Mouse (Mus musculus): Measurements from ENCODE around the gene Ces1g.

Ces1g gene

DNA sequence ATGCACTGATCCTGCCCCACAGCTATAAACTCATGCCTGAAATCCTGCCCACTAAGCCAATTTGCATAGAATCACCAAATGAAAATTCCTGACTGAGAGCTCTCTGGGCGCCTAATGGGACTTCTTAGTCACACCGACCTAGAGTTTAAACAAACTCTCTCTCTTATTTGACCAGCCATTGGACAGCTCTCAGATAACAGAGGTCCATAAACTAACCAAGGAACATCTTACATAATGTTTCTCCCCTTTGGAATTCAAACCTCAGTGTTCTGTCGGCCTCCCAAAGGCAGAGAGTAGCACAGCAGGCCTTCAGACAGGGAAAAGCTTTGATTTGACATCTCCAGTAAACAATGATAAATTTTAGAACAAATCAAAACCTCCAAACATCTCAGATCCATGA, at the start of gene Ces1g:
Ces1g (minus strand) TSS at position 102 of the 400 bp plus-strand sequence.
- no peak for DNase-seq (ENCODE audit: low spot score)

DNA sequence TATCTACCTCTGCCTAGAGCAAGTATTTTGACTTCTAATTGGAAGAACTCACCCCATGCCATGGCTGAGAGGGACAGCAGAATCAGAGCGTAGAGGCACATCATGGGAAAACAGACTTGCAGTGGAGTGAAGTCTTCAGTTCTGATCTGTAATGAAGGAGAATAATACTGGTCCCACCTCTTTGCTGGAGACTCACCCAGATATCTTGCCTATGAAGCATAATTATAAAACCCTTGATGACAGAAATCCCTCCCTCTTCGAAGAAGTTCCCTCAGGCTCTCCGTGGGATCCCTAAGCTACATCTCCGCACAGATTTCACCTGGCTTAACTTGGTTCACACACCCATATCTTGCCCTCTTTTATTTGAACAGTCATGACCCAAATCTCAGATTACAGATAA, 42.5 kb upstream of the Ces1g start, which contains the start of gene Ces1h:
Ces1h (minus strand) TSS at position 101 of the 400 bp plus-strand sequence.
- DNase-seq (ENCODE audit: low spot score), result no peak

DNA sequence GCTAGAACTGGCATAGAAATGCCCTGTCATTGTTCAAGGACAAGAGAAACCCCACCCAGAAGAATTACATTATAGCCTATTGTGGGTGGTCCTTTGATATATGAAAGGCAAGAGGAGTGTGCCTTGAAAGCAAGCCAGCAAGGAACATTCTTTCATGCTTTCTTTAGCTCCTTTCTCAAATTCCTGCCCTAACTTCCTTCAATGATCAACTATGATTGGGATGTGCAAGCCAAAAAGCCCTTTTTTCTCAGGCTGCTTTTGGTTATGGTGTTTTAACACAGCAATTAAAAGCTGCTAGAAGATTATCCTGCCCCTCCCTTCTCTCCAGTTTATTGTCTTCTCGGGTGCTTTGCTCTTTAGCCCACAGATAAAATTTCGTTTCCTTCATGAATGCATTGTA, 32.4 kb upstream of the Ces1g start:
- DNase-seq (ENCODE audit: low spot score), result no peak

DNA sequence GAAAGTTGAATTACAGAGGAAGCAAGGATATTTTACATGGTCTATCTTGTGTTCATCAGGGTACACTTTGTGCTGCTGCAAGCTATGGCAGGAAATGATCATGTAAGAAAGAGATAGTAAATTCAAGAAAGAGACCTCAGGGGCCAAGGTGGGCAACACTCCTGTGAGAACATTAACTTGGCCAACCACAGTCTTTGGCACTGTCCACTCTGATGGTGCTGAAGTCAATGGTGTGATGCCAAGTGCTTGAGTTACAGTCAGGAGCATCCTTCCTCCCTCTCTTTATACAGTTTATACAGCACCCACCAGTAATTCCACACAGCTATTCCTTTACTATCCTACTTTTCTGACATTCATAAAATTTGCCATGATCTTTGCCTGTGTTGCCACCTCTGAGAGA, 23.0 kb upstream of the Ces1g start:
- no peak for DNase-seq (ENCODE audit: low spot score)

DNA sequence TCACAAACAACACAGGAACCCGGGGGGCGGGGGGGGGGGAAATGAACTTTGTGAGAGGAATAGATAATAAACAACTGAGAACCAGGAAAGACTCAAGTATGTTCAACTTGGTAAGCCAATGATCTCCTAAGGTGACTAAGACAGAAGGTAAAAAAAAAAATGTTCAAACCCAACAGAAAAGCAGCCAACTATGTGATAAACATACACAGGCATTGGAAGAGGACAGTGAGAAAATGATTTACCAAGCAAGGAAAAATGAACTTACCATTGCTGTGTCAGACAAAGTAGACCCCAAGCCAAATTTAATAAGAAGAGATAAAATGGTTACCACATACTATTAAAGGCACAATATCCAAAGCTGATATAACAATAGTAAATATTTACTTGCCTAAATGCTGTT, 2.4 kb upstream of the Ces1g start:
- no peak for DNase-seq (ENCODE audit: low spot score)

DNA sequence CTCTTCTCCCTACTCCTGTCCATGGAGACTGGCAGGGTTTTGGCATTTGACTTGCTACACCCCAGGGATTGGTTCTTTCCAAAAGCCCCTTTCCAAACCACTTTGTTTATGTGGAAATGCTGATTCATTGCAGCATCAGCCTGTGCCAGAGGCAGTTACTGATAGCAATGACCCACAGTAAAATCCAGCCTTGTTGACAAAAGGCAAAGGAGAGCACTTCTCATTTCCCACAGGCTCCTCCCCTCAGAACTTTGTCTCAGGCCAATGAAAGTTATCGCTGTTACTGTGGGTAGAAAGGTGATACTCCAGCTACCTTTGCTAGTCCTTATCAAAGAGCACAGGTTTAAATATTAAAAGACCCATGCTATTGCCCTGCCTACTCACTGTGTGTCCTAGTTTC, 4.4 kb downstream of the Ces1g start:
- DNase-seq (ENCODE audit: low spot score), result no peak

DNA sequence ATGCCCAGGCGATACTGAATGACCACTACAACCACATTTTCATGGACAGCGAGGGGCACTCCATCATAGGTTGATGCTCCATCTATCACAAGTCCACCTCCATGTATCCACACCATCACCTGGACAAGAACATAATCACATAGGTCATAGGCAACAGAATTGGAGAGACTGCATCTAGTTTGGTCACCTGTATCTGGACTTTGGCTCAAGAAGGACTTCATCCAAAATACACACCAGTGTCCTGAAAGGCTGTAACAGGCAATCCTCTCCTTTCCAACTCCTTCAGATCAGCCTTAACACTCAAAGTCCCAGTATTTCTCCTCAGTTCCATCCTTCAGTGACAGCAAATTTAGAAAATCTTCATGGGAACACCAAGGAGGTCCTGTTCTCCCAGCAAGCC, 6.0 kb downstream of the Ces1g start:
- no peak for DNase-seq (ENCODE audit: low spot score)

DNA sequence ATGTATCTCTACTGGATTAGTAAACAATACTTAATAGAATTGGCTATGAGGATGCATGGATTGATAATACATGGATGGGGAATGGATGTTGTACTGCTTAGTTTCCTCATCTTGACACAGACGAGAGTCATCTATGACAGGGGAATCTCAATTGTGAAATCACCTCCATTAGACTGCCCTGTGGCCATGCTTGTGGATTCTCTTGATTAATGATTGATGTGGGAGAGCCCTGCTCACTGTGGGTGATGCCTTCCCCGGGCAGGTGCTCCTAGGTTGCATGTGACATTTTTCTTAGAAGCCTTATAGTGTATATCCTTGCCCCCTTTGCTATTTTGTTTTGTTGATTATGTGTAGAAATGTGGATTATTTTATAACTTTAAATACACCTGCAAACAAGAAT, 12.0 kb downstream of the Ces1g start:
- no peak for DNase-seq (ENCODE audit: low spot score)

DNA sequence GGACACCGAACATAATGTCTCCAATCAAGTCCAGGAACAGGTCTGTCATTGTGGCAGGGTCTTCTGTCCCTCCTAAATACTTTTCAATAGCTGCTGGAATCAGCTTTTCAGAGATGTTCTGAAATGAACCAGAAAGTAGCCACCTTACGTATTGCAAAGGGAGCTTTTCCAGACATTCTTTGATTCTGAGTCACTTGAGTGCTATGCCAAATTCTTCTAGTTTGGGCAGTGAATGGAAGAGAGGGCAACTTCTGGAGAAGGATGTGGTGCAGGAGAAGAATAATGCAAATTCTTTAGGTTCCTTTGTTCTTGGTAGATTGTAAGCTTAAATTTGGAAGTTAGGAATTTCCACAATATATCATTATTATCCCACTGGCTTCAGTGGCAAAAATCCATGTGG, 20.1 kb downstream of the Ces1g start:
- no peak for DNase-seq (ENCODE audit: low spot score)

DNA sequence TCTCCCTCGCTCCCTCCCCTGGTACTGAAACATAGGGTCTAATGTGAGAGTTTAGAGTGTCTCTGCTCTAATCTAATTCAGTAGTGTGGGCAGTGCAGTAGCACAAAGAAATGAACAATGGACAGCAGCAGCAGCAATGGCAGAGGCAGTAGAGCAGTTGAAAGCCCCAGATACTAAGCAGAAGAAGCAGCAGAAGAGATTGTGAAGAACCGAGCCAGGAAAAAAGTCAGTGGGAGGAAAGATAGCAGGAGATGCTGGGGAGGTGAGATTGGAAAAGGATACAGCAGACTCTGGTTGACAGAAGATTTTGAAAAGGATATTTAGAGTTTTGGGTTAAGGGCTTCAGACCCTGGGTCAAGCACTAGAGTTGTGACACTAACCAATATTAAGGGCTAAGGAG, 21.6 kb downstream of the Ces1g start:
- no peak for DNase-seq (ENCODE audit: low spot score)

DNA sequence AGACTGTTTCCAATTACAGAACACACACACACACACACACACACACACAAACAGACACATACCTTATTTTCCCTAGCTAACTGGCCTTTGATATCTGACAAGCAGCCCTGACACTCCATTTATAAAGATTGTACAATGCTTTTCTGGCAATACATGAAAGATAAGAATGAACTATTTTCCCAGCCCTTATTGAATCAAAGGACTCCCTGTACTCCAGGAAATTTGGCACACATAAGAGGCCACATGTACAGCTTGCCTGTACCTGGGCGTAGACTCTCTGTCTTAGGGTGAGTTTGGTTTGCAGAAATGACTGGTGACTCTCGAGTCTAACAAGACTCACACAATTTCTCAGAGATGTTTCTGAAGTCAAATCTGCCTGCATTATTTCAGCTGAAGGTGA, 53.2 kb downstream of the Ces1g start:
- no peak for DNase-seq (ENCODE audit: low spot score)

DNA sequence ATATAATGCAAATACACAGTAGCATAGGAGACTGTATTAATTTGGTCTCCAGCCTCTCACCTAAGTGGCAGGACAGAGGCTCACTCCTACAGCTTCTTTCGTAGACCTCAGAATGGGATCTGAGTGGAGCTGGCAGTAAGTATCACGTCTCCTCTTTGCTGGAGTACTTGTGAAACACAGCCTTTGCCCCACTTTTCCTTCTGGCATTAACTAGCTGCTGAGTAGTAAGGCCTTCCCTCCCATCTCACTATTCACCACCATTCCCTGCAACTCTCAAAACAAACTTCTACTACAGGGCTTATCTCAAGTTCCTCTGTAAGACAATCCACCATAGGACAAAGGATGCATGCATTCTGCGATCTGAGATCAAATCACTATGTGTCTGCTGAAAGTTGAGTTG, 54.8 kb downstream of the Ces1g start:
- no peak for DNase-seq (ENCODE audit: low spot score)

DNA sequence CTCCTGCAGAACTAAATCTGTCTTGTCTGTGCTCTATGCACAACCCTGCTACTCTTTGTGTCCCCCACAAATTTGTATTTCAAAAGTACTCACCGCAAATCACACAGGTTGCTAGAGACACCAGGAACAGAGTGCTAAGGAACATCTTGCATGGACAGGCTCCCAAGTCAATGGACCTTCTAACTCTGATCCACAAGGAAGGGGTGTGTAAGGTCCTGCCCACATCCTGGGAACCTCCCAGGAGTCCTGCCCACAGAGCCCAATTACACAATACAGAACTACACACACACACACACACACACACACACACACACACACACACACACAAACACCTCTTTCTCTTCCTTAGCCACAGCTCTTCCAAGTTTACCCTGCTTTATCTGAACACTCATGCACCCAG, 57.6 kb downstream of the Ces1g start, which contains the start of gene Ces1f:
Ces1f (minus strand) TSS at position 192 of the 400 bp plus-strand sequence.
- DNase-seq (ENCODE audit: low spot score), result no peak

DNA sequence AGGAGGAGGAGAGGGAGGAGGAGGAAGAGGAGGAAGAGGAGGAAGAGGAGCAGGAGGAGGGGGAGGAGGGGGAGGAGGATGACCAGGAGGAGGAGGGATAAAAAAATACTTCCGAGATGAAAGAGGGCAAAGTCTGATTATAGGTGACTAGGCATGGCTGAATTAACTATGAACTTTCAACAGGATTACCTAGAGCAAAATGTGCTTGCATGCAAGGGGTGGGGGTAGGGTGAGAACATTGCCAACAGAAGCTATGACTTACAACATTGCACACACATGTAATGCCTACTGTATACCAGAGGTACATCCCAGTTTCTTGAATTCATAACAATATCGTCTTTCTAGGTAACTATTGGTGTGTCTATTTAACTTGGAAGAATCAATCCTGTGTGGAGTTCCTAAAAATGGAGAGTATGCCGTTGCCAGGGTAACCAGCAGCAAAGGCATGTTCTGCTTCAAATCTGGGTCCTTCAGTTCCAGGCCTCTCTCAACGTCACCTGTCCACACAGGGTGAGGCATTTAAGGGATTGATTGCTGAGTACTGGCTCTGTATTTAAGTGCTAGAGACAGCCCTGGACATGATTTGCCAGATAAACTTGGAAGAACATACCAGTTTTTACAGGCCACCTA, 58.8 kb downstream of the Ces1g start:
- no peak for DNase-seq (ENCODE audit: low spot score)

DNA sequence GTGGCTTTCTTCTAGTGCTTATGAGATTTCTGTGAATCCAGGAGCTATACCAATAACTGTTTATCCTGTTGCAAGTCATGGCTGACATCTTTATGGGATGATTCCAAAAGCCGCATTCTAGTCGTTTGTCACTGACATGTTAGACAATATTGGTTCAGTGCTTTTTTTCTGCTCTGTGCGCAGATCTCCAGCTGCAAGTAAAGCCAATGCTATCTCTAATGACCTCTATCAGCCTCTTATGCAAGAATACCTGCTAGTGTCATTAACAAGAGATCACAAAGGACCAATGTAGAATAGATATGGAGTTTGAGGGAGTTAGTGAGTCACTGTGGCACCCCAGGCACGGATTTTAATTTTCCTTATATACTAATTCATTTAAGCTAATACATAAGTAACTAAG, 62.5 kb downstream of the Ces1g start:
- DNase-seq (ENCODE audit: low spot score), result no peak

DNA sequence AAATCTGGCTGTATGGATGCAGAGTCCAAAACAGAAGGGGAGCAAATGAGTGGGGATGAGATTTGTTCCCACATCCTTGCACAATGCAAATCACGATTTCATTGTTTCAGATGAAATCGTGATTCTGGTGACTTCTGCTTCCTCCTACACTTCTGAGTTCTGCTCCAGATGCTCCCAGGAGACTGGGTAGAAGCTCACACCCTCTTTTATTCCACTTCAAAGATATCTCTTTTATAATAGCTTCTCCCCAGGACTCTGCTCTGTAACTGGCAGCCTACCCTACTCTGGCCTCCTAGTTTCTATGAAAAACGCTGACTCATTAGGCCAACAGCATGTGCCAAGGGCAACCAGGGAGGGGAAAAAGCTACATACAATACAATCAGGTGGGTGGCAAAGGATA, 63.8 kb downstream of the Ces1g start:
- DNase-seq (ENCODE audit: low spot score), result no peak

DNA sequence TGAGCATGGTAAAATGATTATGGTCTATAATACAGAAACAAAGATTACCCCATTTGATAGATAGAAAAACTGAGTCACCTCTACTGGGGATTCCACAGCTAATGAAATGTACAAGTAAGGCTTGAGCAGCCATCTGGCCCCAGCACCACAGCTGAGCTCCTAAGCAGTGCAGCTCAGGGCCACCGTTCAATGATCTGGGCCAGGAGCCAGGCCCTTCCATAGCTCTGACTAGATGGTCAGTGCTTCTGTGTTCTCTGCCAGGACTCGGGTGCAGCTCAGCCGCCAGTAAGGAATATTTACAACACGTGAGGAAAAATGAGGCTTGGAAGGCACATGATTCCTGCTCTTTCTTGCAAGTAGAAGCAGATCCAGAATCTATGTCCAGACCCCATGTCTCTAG, 64.4 kb downstream of the Ces1g start:
- no peak for DNase-seq (ENCODE audit: low spot score)

DNA sequence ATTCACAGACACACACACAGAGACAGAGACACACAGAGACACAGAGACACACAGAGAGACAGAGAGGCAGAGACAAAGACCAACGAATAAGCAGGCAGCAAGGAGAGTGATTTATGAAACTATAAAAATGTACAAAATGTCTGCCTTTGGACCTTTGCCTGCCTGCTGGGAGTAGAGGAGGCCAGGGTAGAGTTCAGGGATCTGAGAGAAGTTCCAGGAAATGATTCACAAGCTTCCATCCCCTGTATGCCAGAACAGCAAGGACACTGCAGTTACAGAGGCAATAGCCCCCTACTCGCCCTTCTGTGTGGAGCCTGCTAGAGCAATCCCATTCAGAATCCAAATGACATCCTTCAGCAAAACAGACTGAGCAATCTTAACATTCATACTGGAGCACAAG, 75.7 kb downstream of the Ces1g start:
- no peak for DNase-seq (ENCODE audit: low spot score)

DNA sequence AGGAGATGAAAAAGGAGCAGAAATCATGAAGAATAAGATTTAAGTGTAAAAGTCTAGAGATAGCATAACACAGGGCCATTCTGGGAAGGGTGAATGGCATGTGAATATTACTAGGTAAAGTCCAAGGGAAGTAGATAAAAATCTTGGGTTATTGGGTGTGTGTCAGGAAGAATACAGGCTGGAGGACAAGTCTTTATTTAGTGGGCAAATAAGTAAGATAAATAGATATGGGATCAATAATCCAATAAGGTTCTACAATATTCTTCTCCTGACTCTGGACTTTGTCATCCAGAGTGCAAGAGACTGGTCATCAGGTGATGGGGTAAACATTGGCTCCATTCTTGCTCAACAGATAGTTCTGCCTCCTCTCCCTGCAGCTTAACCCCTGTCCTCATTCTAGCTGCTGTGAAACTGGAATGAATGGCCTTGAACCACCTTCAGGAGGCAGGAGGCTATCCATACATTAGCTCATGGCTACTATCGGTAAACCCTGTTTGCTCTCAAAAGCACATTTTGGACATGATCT, 84.6 kb downstream of the Ces1g start:
- no peak for DNase-seq (ENCODE audit: low spot score)
